Mouse (Mus musculus) midbrain, postnatal 0 days (tissue): ENCODE measurements around the gene Smyd2. TPM values are rescaled to one million over a fixed set of nuclear protein-coding genes. Genes with fewer than 3 reads are reported as not detected.

Experiments used
- ATAC-seq: fragments of 200-750 bp; cut with Nextera tagmentation; 2 replicates; pipeline ENCODE4 v1.8.0; 2017; ENCODE audit warnings: moderate number of reproducible peaks, mild to moderate bottlenecking, moderate TSS enrichment, moderate library complexity; ENCODE audit not compliant: low FRiP score
- DNase-seq: peaks from one replicate; pipeline ENCODE4 v3.0.0-alpha.2; 2015; ENCODE audit warnings: low spot score
- H3K27ac ChIP-seq: fragments of 300-500 bp; sonication (generic); 2 replicates; pipeline ENCODE4 v1.5.1; 2014; ENCODE audit warnings: low read depth, mild to moderate bottlenecking, low read length, mixed read lengths
- H3K27me3 ChIP-seq: fragments of 300-500 bp; sonication (generic); 2 replicates; pipeline ENCODE4 v1.6.1; 2014; ENCODE audit warnings: low read length, control low read depth, mixed read lengths; ENCODE audit not compliant: insufficient read depth
- H3K36me3 ChIP-seq: fragments of 300-500 bp; sonication (generic); 2 replicates; pipeline ENCODE4 v1.6.1; 2014; ENCODE audit warnings: low read length, control low read depth, mixed read lengths; ENCODE audit not compliant: insufficient read depth
- H3K4me1 ChIP-seq: fragments of 300-500 bp; sonication (generic); 2 replicates; pipeline ENCODE4 v1.6.1; 2014; ENCODE audit warnings: mild to moderate bottlenecking, control low read depth, antibody characterized with exemption, low read length, mixed read lengths; ENCODE audit not compliant: insufficient read depth
- H3K4me2 ChIP-seq: fragments of 300-500 bp; sonication (generic); 2 replicates; pipeline ENCODE4 v1.6.1; 2014; ENCODE audit warnings: low read depth, mild to moderate bottlenecking, low read length, mixed read lengths; ENCODE audit not compliant: poor library complexity, severe bottlenecking
- H3K4me3 ChIP-seq: fragments of 300-500 bp; sonication (generic); 2 replicates; pipeline ENCODE4 v1.5.1; 2014; ENCODE audit warnings: low read depth, mild to moderate bottlenecking, low read length, moderate library complexity
- H3K9ac ChIP-seq: fragments of 300-500 bp; sonication (generic); replicated peaks from 2 replicates; pipeline ENCODE4 v1.6.1; 2014; ENCODE audit warnings: mild to moderate bottlenecking, low read length, moderate library complexity, mixed read lengths; ENCODE audit not compliant: poor library complexity, severe bottlenecking
- H3K9me3 ChIP-seq: fragments of 300-500 bp; sonication (generic); 2 replicates; pipeline ENCODE4 v1.6.1; 2016; ENCODE audit warnings: low read length, control low read depth
- CTCF ChIP-seq: IDR thresholded peaks from 2 replicates; pipeline ENCODE4 v1.5.1; 2016; ENCODE audit warnings: antibody characterized with exemption, mild to moderate bottlenecking
- WGBS: fragments of 180-500 bp; shearing (Covaris S2); extraction: QIAGEN DNeasy Blood & Tissue Kit; methylation state at CpG from one replicate; pipeline ENCODE4 v1.1.7; 2014; 5-methylcytosine and 5-hydroxymethylcytosine counted together
- polyA plus RNA-seq: library from polyadenylated mRNA; unstranded; fragments of >200 nt; fragmentation: Nextera tagmentation; extraction: Ambion mirVana; gene quantifications from 2 replicates; pipeline ENCODE4 v1.2.1, GENCODE M21; 2015
- total RNA-seq: library from RNA; depleted of rRNA; stranded (reverse); fragments of >200 nt; gene quantifications from 2 replicates; pipeline ENCODE4 v1.2.3, GENCODE M21; 2014

Gene Smyd2
- total and polyA plus RNA-seq, 2 experiments from 2014 or later = 66.3 to 88.7 TPM

DNA sequence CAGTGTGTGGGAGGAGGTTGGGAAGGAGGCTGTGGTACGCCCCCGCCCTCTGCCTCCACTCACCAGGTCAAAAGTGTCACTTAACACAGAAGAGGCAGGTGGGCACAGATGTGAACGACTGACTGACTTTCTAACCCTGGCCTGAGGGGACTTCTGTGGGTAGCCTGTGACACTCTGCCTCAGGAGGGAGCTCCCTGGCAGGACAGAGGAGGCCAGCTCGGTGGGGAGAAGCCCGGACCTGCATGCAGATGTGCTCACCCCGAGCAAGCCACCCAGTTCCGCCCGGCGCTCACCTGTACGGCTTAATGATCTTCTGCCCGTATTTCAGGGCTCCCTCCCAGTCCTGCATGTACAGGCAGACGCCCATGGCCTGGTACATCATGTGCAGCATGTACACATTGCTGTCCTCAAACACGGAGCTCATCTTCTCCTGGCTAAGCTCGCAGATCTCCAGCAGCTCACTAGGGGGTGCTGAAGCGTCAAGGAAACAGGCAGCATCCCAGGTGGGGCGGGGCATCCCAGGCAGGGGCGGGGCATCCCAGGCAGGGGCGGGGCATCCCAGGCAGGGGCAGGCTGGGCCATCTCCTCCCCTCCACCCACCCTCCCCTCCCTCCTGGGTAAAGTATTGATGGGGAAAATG lies 38.5 kb downstream of the Smyd2 start:
- Histone ChIP-seq H3K4me1 (no peaks in the 10 kb centered on the region; the same call in 1 of the 2 replicates), H3K9ac (no peak overlapping the region), H3K4me3 (no peak overlapping the region), H3K4me2 (no peak overlapping the region), H3K27me3 (no peaks in the 10 kb centered on the region), H3K27ac (no peak overlapping the region), H3K36me3 (peaks cover 5% of the 10 kb centered on the region; the same call in 1 of the 2 replicates), H3K9me3 (no peaks in the 10 kb centered on the region)
- 47% methylated on average over 18 of the region's 18 CpGs for WGBS
- peak; percentile 66 for TF ChIP-seq CTCF
- peak; percentile 58 for DNase-seq
- ATAC-seq = no peak

DNA sequence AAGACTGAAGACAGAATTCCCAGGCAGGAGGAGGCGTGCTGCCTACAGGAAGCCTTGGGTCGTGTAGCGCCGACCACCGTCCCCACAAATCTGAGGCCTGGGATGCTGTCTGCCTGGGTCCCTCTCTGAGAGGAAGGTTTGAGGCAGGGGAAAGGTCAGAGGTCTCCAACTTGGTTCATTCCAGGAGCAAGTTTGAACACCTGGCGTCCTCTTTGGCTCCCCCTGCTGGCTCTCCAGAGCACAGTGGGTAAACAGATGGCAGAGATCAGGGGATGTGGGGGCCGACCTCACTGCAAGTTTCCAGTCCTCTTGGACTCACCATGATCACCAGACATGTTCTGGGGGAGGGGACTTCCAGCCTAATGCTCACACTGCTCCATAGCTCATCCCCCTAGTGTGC lies 39.3 kb downstream of the Smyd2 start:
- no peak for ATAC-seq
- H3K36me3 ChIP-seq = peaks cover 5% of the 10 kb centered on the region; the same call in 1 of the 2 replicates
- no peak overlapping the region for H3K27ac ChIP-seq
- no peaks in the 10 kb centered on the region for H3K9me3 ChIP-seq
- no peaks in the 10 kb centered on the region; the same call in 1 of the 2 replicates for H3K4me1 ChIP-seq
- peak; percentile 40 for DNase-seq
- no peak overlapping the region for H3K4me3 ChIP-seq
- no peak overlapping the region for H3K9ac ChIP-seq
- WGBS = 51% methylated on average over 7 of the region's 7 CpGs
- peak; percentile 80 for TF ChIP-seq CTCF
- H3K27me3 ChIP-seq = no peaks in the 10 kb centered on the region
- H3K4me2 ChIP-seq = no peak overlapping the region

DNA sequence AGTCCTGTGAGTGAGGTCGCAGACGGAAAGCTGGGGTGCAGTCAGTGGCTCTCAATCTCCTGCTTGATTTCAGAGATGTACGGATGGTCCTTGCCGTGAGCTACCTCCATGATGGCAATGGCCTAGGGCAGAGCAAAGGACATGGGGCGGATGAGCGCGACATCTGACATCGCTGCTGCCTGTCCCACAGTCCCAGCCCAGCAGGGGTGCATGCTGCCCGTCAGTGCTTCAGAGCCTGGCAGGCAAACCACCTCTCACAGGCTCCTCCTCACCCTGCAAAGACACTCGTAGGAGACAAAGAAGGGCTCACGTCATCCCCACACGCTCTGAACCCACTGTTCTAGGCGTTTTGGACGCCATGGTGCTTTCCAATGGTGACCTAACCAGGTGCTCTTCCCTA lies 41.4 kb downstream of the Smyd2 start:
- H3K27me3 ChIP-seq = no peaks in the 10 kb centered on the region
- H3K9me3 ChIP-seq = no peaks in the 10 kb centered on the region
- H3K4me2 ChIP-seq = no peak overlapping the region
- 67% methylated on average over 14 of the region's 14 CpGs for WGBS
- H3K4me1 ChIP-seq = no peaks in the 10 kb centered on the region; the same call in 1 of the 2 replicates
- DNase-seq = no peak
- no peak overlapping the region for H3K9ac ChIP-seq
- TF ChIP-seq CTCF = no peak
- H3K4me3 ChIP-seq = no peak overlapping the region
- no peaks in the 10 kb centered on the region for H3K36me3 ChIP-seq
- ATAC-seq = no peak
- H3K27ac ChIP-seq = no peak overlapping the region

DNA sequence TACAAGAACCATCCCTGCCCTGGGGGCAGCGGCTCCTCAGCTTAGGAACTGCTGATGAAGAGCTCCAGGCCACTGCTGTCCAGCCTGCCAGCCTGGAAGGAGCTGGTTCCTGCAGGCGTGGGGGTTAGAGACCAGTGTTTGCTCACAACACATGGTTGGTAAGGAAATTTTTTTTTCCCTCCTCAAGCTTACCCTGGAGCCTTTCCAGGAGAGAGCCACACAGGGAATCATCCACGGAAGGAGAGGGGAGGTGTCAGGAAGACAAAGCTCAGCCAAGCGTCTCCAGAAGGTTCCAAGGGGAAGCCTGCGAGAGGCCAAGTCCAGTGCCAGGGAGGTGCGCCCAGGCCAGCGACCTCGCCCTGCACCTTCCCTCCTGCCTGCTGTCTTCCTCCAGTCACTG lies 42.2 kb downstream of the Smyd2 start:
- no peaks in the 10 kb centered on the region; the same call in 1 of the 2 replicates for H3K4me1 ChIP-seq
- TF ChIP-seq CTCF = no peak
- peak; percentile 35 for DNase-seq
- WGBS = 83% methylated on average over 8 of the region's 8 CpGs
- no peak overlapping the region for H3K4me3 ChIP-seq
- no peak overlapping the region for H3K9ac ChIP-seq
- 0 out of 2 replicates have a peak, but pooled peaks have one; percentile 14 for ATAC-seq
- H3K4me2 ChIP-seq = no peak overlapping the region
- no peaks in the 10 kb centered on the region for H3K9me3 ChIP-seq
- no peaks in the 10 kb centered on the region for H3K36me3 ChIP-seq
- no peaks in the 10 kb centered on the region for H3K27me3 ChIP-seq
- H3K27ac ChIP-seq = no peak overlapping the region

DNA sequence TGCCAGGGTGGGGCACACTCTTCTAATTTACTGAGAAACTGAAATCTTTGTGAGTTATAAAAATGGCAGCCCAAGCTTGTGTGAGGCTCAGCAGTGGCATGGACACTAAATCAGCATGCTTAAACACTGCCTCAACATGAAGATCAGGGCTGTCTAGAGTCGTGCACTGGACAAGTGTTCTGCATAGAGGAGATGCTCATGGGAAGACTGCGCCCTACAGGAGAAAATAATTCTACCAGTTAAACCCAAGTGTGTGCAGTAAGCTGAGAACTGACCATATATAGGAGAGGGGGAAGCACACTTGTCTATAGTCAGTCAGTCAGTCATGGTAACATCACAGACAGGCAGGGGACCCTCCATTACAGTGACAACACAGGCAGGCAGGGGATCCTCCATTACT lies 43.0 kb downstream of the Smyd2 start:
- H3K4me2 ChIP-seq = no peak overlapping the region
- no peaks in the 10 kb centered on the region; the same call in 1 of the 2 replicates for H3K4me1 ChIP-seq
- H3K4me3 ChIP-seq = no peak overlapping the region
- H3K27me3 ChIP-seq = no peaks in the 10 kb centered on the region
- ATAC-seq = no peak
- H3K36me3 ChIP-seq = no peaks in the 10 kb centered on the region
- WGBS = 62% methylated on average over 2 of the region's 2 CpGs
- no peak overlapping the region for H3K9ac ChIP-seq
- peak; percentile 61 for TF ChIP-seq CTCF
- DNase-seq = peak; percentile 50
- H3K9me3 ChIP-seq = no peaks in the 10 kb centered on the region
- H3K27ac ChIP-seq = no peak overlapping the region

DNA sequence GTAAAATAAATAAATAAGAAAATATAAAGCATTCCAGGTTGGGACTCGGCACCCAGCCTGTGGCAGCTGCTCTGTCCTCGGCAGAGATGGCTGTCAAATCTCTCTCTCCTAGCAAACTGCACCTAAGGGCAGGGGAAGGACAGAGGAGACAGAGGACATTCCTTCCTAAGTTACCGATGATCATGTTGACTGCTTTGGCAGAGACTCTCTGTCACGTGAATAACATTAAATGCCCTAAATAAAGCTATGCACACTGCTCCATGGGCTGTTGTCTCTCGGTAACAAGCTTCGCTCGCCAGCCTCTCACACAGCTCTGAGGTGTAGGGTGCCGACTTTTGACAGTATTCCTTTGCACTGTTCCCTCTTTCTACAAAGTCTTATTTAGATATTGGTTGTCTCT lies 46.0 kb downstream of the Smyd2 start:
- Histone ChIP-seq H3K27me3 (no peaks in the 10 kb centered on the region), H3K9me3 (no peaks in the 10 kb centered on the region), H3K27ac (no peak overlapping the region), H3K36me3 (no peaks in the 10 kb centered on the region), H3K9ac (no peak overlapping the region), H3K4me3 (no peak overlapping the region), H3K4me2 (no peak overlapping the region), H3K4me1 (no peaks in the 10 kb centered on the region)
- WGBS = 81% methylated on average over 8 of the region's 8 CpGs
- TF ChIP-seq CTCF = no peak
- ATAC-seq (no peak), DNase-seq (no peak)
